Mouse (Mus musculus) cerebellum, adult 2 months (tissue): ENCODE data around the gene Krtap1-3.

ENCODE experiments used
- CTCF ChIP-seq: fragments of 200-500 bp; IDR thresholded peaks from 2 replicates; pipeline ENCODE4 v1.5.1; 2011; ENCODE audit warnings: low read depth, mild to moderate bottlenecking, control low read depth, low read length, moderate library complexity, borderline replicate concordance; ENCODE audit not compliant: insufficient read depth
- POLR2A ChIP-seq: fragments of 200-500 bp; IDR thresholded peaks from 2 replicates; pipeline ENCODE4 v1.6.1; 2011; ENCODE audit warnings: low read length, control low read depth, borderline replicate concordance; ENCODE audit not compliant: insufficient read depth

- TF ChIP-seq POLR2A (no peak), CTCF (no peak)
Observed at GRCm38 (mm10) chr11:99614796-99615363, 23.7 kb upstream of the Krtap1-3 start, which contains the start of gene Krtap2-4.
